Mouse (Mus musculus): ENCODE measurements around the gene Plod3. TPM values are rescaled to one million over a fixed set of nuclear protein-coding genes. Genes with fewer than 3 reads are reported as not detected.
A peak's percentile ranks its signal among the peaks of the same experiment; 100 is the strongest.

Gene Plod3
- total RNA-seq, 1 experiment from 2014 or later = 35.1 TPM

GRCm38 (mm10) chr5:137009988-137010387 lies 23.2 kb downstream of the Plod3 start:
- peak; percentile 60; the same call in 1 of the 2 replicates for ATAC-seq (replicated peaks; ENCODE audit: low read depth, poor library complexity, severe bottlenecking)

- no peak for ATAC-seq (replicated peaks; ENCODE audit: low read depth, poor library complexity, severe bottlenecking)
These were observed 25.7 kb downstream of the Plod3 start for GRCm38 (mm10) chr5:137012401-137012950.

- ATAC-seq (replicated peaks; ENCODE audit: low read depth, poor library complexity, severe bottlenecking) = no peak
These were observed 29.1 kb downstream of the Plod3 start for GRCm38 (mm10) chr5:137015913-137016312.

GRCm38 (mm10) chr5:137024318-137024717 lies 37.5 kb downstream of the Plod3 start:
- no peak for ATAC-seq (replicated peaks; ENCODE audit: low read depth, poor library complexity, severe bottlenecking)

GRCm38 (mm10) chr5:137025132-137025531 lies 38.3 kb downstream of the Plod3 start:
- ATAC-seq (replicated peaks; ENCODE audit: low read depth, poor library complexity, severe bottlenecking) = peak; percentile 73

- no peak for ATAC-seq (replicated peaks; ENCODE audit: low read depth, poor library complexity, severe bottlenecking)
These were observed 39.3 kb downstream of the Plod3 start, which contains the start of gene Vgf for GRCm38 (mm10) chr5:137026092-137026491. Gene Vgf, plus strand, starts transcription at chr5:137026392.

GRCm38 (mm10) chr5:137028561-137029272 lies 41.9 kb downstream of the Plod3 start:
- no peak for ATAC-seq (replicated peaks; ENCODE audit: low read depth, poor library complexity, severe bottlenecking)

- ATAC-seq (replicated peaks; ENCODE audit: low read depth, poor library complexity, severe bottlenecking) = no peak
These were observed 42.4 kb downstream of the Plod3 start for GRCm38 (mm10) chr5:137029273-137029585.

GRCm38 (mm10) chr5:137029643-137030415 lies 43.0 kb downstream of the Plod3 start:
- ATAC-seq (replicated peaks; ENCODE audit: low read depth, poor library complexity, severe bottlenecking) = peak; percentile 70

- no peak for ATAC-seq (replicated peaks; ENCODE audit: low read depth, poor library complexity, severe bottlenecking)
These were observed 43.6 kb downstream of the Plod3 start for GRCm38 (mm10) chr5:137030416-137030810.

- no peak for ATAC-seq (replicated peaks; ENCODE audit: low read depth, poor library complexity, severe bottlenecking)
These were observed 44.5 kb downstream of the Plod3 start for GRCm38 (mm10) chr5:137031076-137032032.

GRCm38 (mm10) chr5:137032033-137032421 lies 45.2 kb downstream of the Plod3 start:
- ATAC-seq (replicated peaks; ENCODE audit: low read depth, poor library complexity, severe bottlenecking) = no peak

- ATAC-seq (replicated peaks; ENCODE audit: low read depth, poor library complexity, severe bottlenecking) = peak; percentile 55
These were observed 45.8 kb downstream of the Plod3 start for GRCm38 (mm10) chr5:137032641-137033074.

GRCm38 (mm10) chr5:137036211-137036610 lies 49.4 kb downstream of the Plod3 start:
- no peak for ATAC-seq (replicated peaks; ENCODE audit: low read depth, poor library complexity, severe bottlenecking)

- no peak for ATAC-seq (replicated peaks; ENCODE audit: low read depth, poor library complexity, severe bottlenecking)
These were observed 52.6 kb downstream of the Plod3 start for GRCm38 (mm10) chr5:137039453-137039852.

GRCm38 (mm10) chr5:137041442-137041841 lies 54.6 kb downstream of the Plod3 start:
- no peak for ATAC-seq (replicated peaks; ENCODE audit: low read depth, poor library complexity, severe bottlenecking)

GRCm38 (mm10) chr5:137043997-137044396 lies 57.2 kb downstream of the Plod3 start:
- ATAC-seq (replicated peaks; ENCODE audit: low read depth, poor library complexity, severe bottlenecking) = no peak

GRCm38 (mm10) chr5:137045402-137046323 lies 58.8 kb downstream of the Plod3 start, which contains the start of gene Ap1s1:
Gene Ap1s1, minus strand, starts transcription at chr5:137046135.
- ATAC-seq (replicated peaks; ENCODE audit: low read depth, poor library complexity, severe bottlenecking) = peak; percentile 93

All from common myeloid progenitor, adult 5-6 weeks (primary cell).